Comparison of ENCODE assay signal across 10 mouse cellular contexts in the genomic region with DNA sequence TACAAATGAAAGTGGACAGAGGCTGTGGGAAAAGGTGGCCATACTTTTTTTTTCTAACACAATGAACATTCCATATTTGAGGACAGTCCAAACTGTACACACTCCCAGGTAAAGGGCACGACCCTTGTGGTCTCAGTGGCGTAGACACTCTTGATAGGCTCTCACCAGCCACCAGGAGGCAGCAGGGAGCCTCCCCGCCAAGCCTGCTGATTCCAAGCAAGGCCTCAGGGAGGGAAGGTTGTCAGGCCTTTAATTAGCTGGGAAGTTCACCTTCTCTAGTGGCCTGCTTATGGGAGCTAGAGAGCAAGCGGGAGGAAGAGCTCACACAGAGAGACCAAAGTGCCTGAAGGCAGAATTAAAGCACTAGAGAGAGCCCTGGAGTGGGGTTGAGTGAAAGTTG.
DNase-seq lines count a peak whose midpoint lies in the region; ATAC-seq and TF ChIP-seq lines count a peak whose summit lies in the region.
"Had no signal": no experiment of that assay in that cellular context is flagged by ENCODE, and none has a peak within 500 bp of the region (broad histone marks: within the 10 kb centered on the region; RNA-seq: fewer than 3 reads in every experiment).

No protein-coding gene starts in this region.

- H3K36me3 ChIP-seq in lung, postnatal 0 days (ENCODE audit: insufficient read depth, low read length): no peaks in the 10 kb centered on the region

- H3K27me3 ChIP-seq in lung, postnatal 0 days (replicated peaks; ENCODE audit: insufficient read depth, low read length): no peaks in the 10 kb centered on the region

- H3K4me3 ChIP-seq in lung, postnatal 0 days (ENCODE audit: low read depth, low read length): no peak overlapping the region
- H3K4me3 ChIP-seq in cortical plate, adult 2 months (ENCODE audit: insufficient read depth, low read length): no peak overlapping the region

- no peak for TF ChIP-seq EP300 in lung, postnatal 0 days (IDR thresholded peaks at IDR 0.05)

- DNase-seq in gastrocnemius, postnatal 10 days: peak; percentile 31
- no peak for DNase-seq in gastrocnemius, adult 18-20 months (ENCODE audit: low spot score)
- peak; percentile 26 for DNase-seq in lung, postnatal 0 days (ENCODE audit: low spot score)
- DNase-seq in lung, adult 18-20 months: no peak
- DNase-seq in thymus, postnatal 0 days (ENCODE audit: low spot score): peak; percentile 28
- DNase-seq in layer of hippocampus, adult 18-20 months (ENCODE audit: low spot score in 2 of 2): no peak
- no peak for DNase-seq in natural killer cell, adult 2 months (ENCODE audit: low spot score in 2 of 2)
- DNase-seq: gastrocnemius, postnatal 25 days; kidney, adult 9 months had no signal

- no peak; the same call in 1 of the 2 replicates for ATAC-seq in lung, postnatal 0 days

- H3K9me3 ChIP-seq in lung, postnatal 0 days (ENCODE audit: low read length): no peaks in the 10 kb centered on the region

- 61% methylated on average over 4 of the region's 4 CpGs for WGBS in lung, postnatal 0 days

- TF ChIP-seq CTCF in lung, postnatal 0 days (IDR thresholded peaks at IDR 0.05): peak; percentile 69
- peak; percentile 28; the same call in 1 of the 2 replicates for TF ChIP-seq CTCF in cortical plate, adult 2 months (IDR thresholded peaks at IDR 0.05; ENCODE audit: extremely low read depth, insufficient read depth, low read length)

- no peak overlapping the region for H3K4me2 ChIP-seq in lung, postnatal 0 days (replicated peaks; ENCODE audit: low read depth, low read length)

- H3K27ac ChIP-seq in lung, postnatal 0 days (ENCODE audit: low read length): no peak overlapping the region
- no peak overlapping the region for H3K27ac ChIP-seq in cortical plate, adult 2 months (ENCODE audit: insufficient read depth, low read length)

- no peaks in the 10 kb centered on the region for H3K4me1 ChIP-seq in lung, postnatal 0 days (ENCODE audit: insufficient read depth, low read depth, low read length)
- no peaks in the 10 kb centered on the region for H3K4me1 ChIP-seq in cortical plate, adult 2 months (ENCODE audit: control insufficient read depth, insufficient read depth, low read length)

- no peak for TF ChIP-seq POLR2A in cortical plate, adult 2 months (IDR thresholded peaks at IDR 0.05; ENCODE audit: extremely low read depth, insufficient read depth, low read length)

- no peak overlapping the region for H3K9ac ChIP-seq in lung, postnatal 0 days (replicated peaks; ENCODE audit: low read depth)

Comparison
In these comparisons a context has a peak if more than half of its experiments do, and no peak if none do; other contexts are left out.
1. DNase-seq: peak in gastrocnemius, postnatal 10 days (single experiment), lung, postnatal 0 days (single experiment) and thymus, postnatal 0 days (single experiment); none in gastrocnemius, adult 18-20 months (single experiment), lung, adult 18-20 months (0 of 2), layer of hippocampus, adult 18-20 months (0 of 2) and natural killer cell, adult 2 months (0 of 2).